ENCODE assay signal across 20 mouse cellular contexts in the genomic region with DNA sequence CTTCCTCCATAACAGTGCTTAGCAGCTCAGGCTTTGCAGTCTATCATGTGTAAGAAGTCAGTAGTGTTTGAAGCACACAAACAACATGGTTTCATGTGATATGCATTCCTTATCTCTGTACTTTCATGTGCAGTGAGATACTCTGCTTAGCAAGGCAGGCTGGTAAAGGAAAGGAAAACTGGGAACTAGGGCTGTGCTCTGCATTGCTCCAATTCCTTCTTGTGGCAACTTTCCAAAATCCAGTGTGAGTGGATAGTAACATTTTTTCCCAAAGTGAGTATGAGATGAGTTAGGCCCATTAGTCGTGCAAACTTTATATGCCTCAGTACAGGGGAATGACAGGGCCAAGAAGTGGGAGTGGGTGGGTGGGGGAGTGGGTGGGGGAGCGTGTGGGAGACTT.
DNase-seq lines count a peak whose midpoint lies in the region; ATAC-seq and TF ChIP-seq lines count a peak whose summit lies in the region.
"Had no signal": no experiment of that assay in that cellular context is flagged by ENCODE, and none has a peak within 500 bp of the region (broad histone marks: within the 10 kb centered on the region; RNA-seq: fewer than 3 reads in every experiment).

No protein-coding gene starts in this region.

- WGBS in heart, embryonic 12.5 days = 55% methylated on average over 2 of the region's 2 CpGs
- WGBS in lung, embryonic 14.5 days = 22% methylated on average over 2 of the region's 2 CpGs

- H3K27me3 ChIP-seq in heart, embryonic 12.5 days (replicated peaks) = no peaks in the 10 kb centered on the region
- H3K27me3 ChIP-seq in lung, embryonic 14.5 days (ENCODE audit: insufficient read depth, low read length) = no peaks in the 10 kb centered on the region
- H3K27me3 ChIP-seq: CH12.LX; embryonic facial prominence, embryonic 13.5 days; forebrain, embryonic 12.5 days; hindbrain, embryonic 15.5 days had no signal

- intact Hi-C loops in left cerebral cortex, adult 2 months (cut with DNase I) = no loop called here

- H3K4me3 ChIP-seq in heart, embryonic 12.5 days = no peak overlapping the region
- H3K4me3 ChIP-seq in lung, embryonic 14.5 days (ENCODE audit: low read depth, low read length) = no peak overlapping the region
- no peak overlapping the region for H3K4me3 ChIP-seq in left cerebral cortex, adult 2 months
- H3K4me3 ChIP-seq: embryonic facial prominence, embryonic 13.5 days; forebrain, embryonic 12.5 days; hindbrain, embryonic 10.5 days; hindbrain, embryonic 15.5 days had no signal

- TF ChIP-seq CTCF in lung, embryonic 14.5 days (IDR thresholded peaks at IDR 0.05; ENCODE audit: low read depth) = no peak
- TF ChIP-seq CTCF in left cerebral cortex, adult 2 months (IDR thresholded peaks at IDR 0.05) = no peak

- no peak for DNase-seq in heart, adult 8-10 months (ENCODE audit: low spot score)
- peak; percentile 72 for DNase-seq in lung, embryonic 14.5 days
- no peak for DNase-seq in lung, adult 18-20 months
- DNase-seq in brain, adult 2 months (ENCODE audit: low read depth, low spot score) = peak; percentile 11
- DNase-seq in left cerebral cortex, adult 2 months (ENCODE audit: extremely low spot score in 1 of 2, low spot score in 2 of 2) = no peak
- DNase-seq: adrenal gland, adult 2 months; adrenal gland, postnatal 25 days; cerebellum, adult 11 months; cerebellum, adult 8-10 months; cerebellum, postnatal 14 days; gastrocnemius, postnatal 10 days; heart, adult 18-20 months; heart, postnatal 14 days had no signal

- no peak overlapping the region for H3K4me2 ChIP-seq in heart, embryonic 12.5 days
- H3K4me2 ChIP-seq in lung, embryonic 14.5 days = no peak overlapping the region
- H3K4me2 ChIP-seq: embryonic facial prominence, embryonic 13.5 days; forebrain, embryonic 12.5 days; hindbrain, embryonic 15.5 days had no signal

- H3K36me3 ChIP-seq in heart, embryonic 12.5 days = no peaks in the 10 kb centered on the region
- no peaks in the 10 kb centered on the region for H3K36me3 ChIP-seq in lung, embryonic 14.5 days (ENCODE audit: insufficient read depth)
- H3K36me3 ChIP-seq: embryonic facial prominence, embryonic 13.5 days; forebrain, embryonic 12.5 days; hindbrain, embryonic 10.5 days; hindbrain, embryonic 15.5 days had no signal

- H3K9me3 ChIP-seq in heart, embryonic 12.5 days (replicated peaks) = no peaks in the 10 kb centered on the region
- H3K9me3 ChIP-seq in lung, embryonic 14.5 days (ENCODE audit: low read depth, low read length) = no peaks in the 10 kb centered on the region
- H3K9me3 ChIP-seq: forebrain, embryonic 12.5 days; hindbrain, embryonic 10.5 days; hindbrain, embryonic 15.5 days had no signal

- H3K4me1 ChIP-seq in heart, embryonic 12.5 days (replicated peaks) = no peaks in the 10 kb centered on the region
- H3K4me1 ChIP-seq in lung, embryonic 14.5 days (ENCODE audit: insufficient read depth) = no peaks in the 10 kb centered on the region
- H3K4me1 ChIP-seq: embryonic facial prominence, embryonic 13.5 days; hindbrain, embryonic 15.5 days had no signal

- H3K9ac ChIP-seq in heart, embryonic 12.5 days = no peak overlapping the region
- H3K9ac ChIP-seq in lung, embryonic 14.5 days = no peak overlapping the region
- H3K9ac ChIP-seq: embryonic facial prominence, embryonic 13.5 days; forebrain, embryonic 12.5 days; hindbrain, embryonic 15.5 days had no signal

- H3K27ac ChIP-seq in heart, embryonic 12.5 days (ENCODE audit: poor library complexity, severe bottlenecking) = no peak overlapping the region
- no peak overlapping the region for H3K27ac ChIP-seq in lung, embryonic 14.5 days (ENCODE audit: low read depth)
- no peak overlapping the region for H3K27ac ChIP-seq in left cerebral cortex, adult 2 months
- H3K27ac ChIP-seq: embryonic facial prominence, embryonic 13.5 days; forebrain, embryonic 12.5 days; hindbrain, embryonic 10.5 days; hindbrain, embryonic 15.5 days had no signal

- peak; percentile 45; the same call in 1 of the 2 replicates for ATAC-seq in heart, embryonic 12.5 days (ENCODE audit: insufficient number of reproducible peaks, low FRiP score)
- ATAC-seq in lung, embryonic 14.5 days (ENCODE audit: insufficient read depth) = peak; percentile 52; the same call in 1 of the 2 replicates
- ATAC-seq: forebrain, embryonic 16.5 days had no signal

Comparison
In these comparisons a context has a peak if more than half of its experiments do, and no peak if none do; other contexts are left out.
1. DNase-seq: peak in lung, embryonic 14.5 days (single experiment) and brain, adult 2 months (single experiment); none in heart, adult 8-10 months (single experiment), lung, adult 18-20 months (0 of 2) and left cerebral cortex, adult 2 months (0 of 2).